In genomic region chr7:141468522-141469211, GRCm38 (mm10) we compare ENCODE assay signal across 7 mouse cellular contexts. TPM values are rescaled to one million over a fixed set of nuclear protein-coding genes. Genes with fewer than 3 reads are reported as not detected.
DNase-seq lines count a peak whose midpoint lies in the region; ATAC-seq and TF ChIP-seq lines count a peak whose summit lies in the region.

No protein-coding gene starts in this region.

- H3K4me2 ChIP-seq in CH12.LX (ENCODE audit: insufficient read depth, low read depth, poor library complexity, severe bottlenecking): peak overlapping the region; percentile 97
- peak overlapping the region; percentile 75 for H3K4me2 ChIP-seq in neural tube, embryonic 13.5 days

- TF ChIP-seq EP300 in CH12.LX (IDR thresholded peaks at IDR 0.05; ENCODE audit: low read length): no peak

- peak; percentile 11; the same call in 1 of the 2 replicates for TF ChIP-seq RAD21 in CH12.LX (IDR thresholded peaks at IDR 0.05; ENCODE audit: low read depth, low read length)

- WGBS in kidney, adult 2 months: 4% methylated on average over 8 of the region's 8 CpGs
- 4% methylated on average over 8 of the region's 8 CpGs for whole genome bisulfite sequencing in lung, adult 2 months
- 14% methylated on average over 8 of the region's 8 CpGs for WGBS in neural tube, embryonic 13.5 days

- peak; percentile 90 for DNase-seq in CH12.LX (ENCODE audit: extremely low read depth)
- no peak for DNase-seq in Patski (ENCODE audit: low read depth, low spot score)
- peak; percentile 86 for DNase-seq in embryo, embryonic 10 days (ENCODE audit: low spot score)
- peak; percentile 82 for DNase-seq in heart, adult 8-10 months (ENCODE audit: low spot score)
- DNase-seq in kidney, adult 2 months: peak; percentile 82
- DNase-seq in lung, adult 2 months: peak; percentile 62

- dilution Hi-C loops in CH12.LX (cut with MboI; ENCODE audit: extremely low pct_ligation_motif_present, extremely low pct_unique_long_range_greater_than_20kb, low sequenced_read_pairs): no loop called here

- peaks cover 28 to 56% of the 10 kb centered on the region in 2 experiments for H3K4me1 ChIP-seq in CH12.LX (ENCODE audit: control insufficient read depth in 1 of 2, insufficient read depth in 2 of 2)
- H3K4me1 ChIP-seq in kidney, adult 2 months (ENCODE audit: control insufficient read depth, insufficient read depth, low read length): peaks cover 31% of the 10 kb centered on the region
- peaks cover 29% of the 10 kb centered on the region for H3K4me1 ChIP-seq in lung, adult 2 months (ENCODE audit: control insufficient read depth, insufficient read depth, low read length)
- H3K4me1 ChIP-seq in neural tube, embryonic 13.5 days (replicated peaks): peaks cover 60% of the 10 kb centered on the region

- ATAC-seq in Patski: peak; percentile 61
- ATAC-seq in neural tube, embryonic 13.5 days (ENCODE audit: low read depth): peak; percentile 87

- H3K27me3 ChIP-seq in CH12.LX (replicated peaks) (no peaks in the 10 kb centered on the region), Patski (no peaks in the 10 kb centered on the region)
- H3K27me3 ChIP-seq in kidney, adult 2 months (replicated peaks; ENCODE audit: control insufficient read depth, insufficient read depth, low read length): no peaks in the 10 kb centered on the region
- peaks cover 34% of the 10 kb centered on the region for H3K27me3 ChIP-seq in neural tube, embryonic 13.5 days

- TF ChIP-seq POLR2A in CH12.LX (IDR thresholded peaks at IDR 0.05; ENCODE audit: low read depth, low read length): peak; percentile 49
- no peak for TF ChIP-seq POLR2A in kidney, adult 2 months (IDR thresholded peaks at IDR 0.05; ENCODE audit: low read depth, low read length)
- TF ChIP-seq POLR2A in lung, adult 2 months (IDR thresholded peaks at IDR 0.05; ENCODE audit: borderline replicate concordance, extremely low read depth, low read depth, low read length): peak; percentile 82; the same call in 1 of the 2 replicates

- peak overlapping the region; percentile 62 for H3K9ac ChIP-seq in CH12.LX (ENCODE audit: insufficient read depth, low read depth)
- peak overlapping the region; percentile 81 for H3K9ac ChIP-seq in neural tube, embryonic 13.5 days

- H3K9me3 ChIP-seq in CH12.LX (replicated peaks; ENCODE audit: low read length): no peaks in the 10 kb centered on the region
- H3K9me3 ChIP-seq in neural tube, embryonic 13.5 days: no peaks in the 10 kb centered on the region

- peaks cover 27 to 45% of the 10 kb centered on the region in 2 experiments for H3K36me3 ChIP-seq in CH12.LX (replicated peaks in 1 of 2; ENCODE audit: control insufficient read depth in 1 of 2, insufficient read depth in 1 of 2, low read length in 1 of 2)
- no peaks in the 10 kb centered on the region for H3K36me3 ChIP-seq in kidney, adult 2 months (ENCODE audit: control insufficient read depth, insufficient read depth, low read length)
- peaks cover 34% of the 10 kb centered on the region for H3K36me3 ChIP-seq in neural tube, embryonic 13.5 days

- in situ Hi-C loops in CH12.LX (cut with MboI; ENCODE audit: low pct_ligation_motif_present, low pct_unique_long_range_greater_than_20kb, low sequenced_read_pairs) (no loop called here), Patski (cut with MboI; ENCODE audit: low pct_unique_long_range_greater_than_20kb) (loop anchor here (25.0 kb wide), 1 partner anchor 919 kb away; the partner anchor contains the start of genes Ctsd and Gm49369)

- TF ChIP-seq CTCF in CH12.LX (conservative IDR thresholded peaks at IDR 0.05 in 1 of 2, IDR thresholded peaks at IDR 0.05 in 1 of 2; ENCODE audit: low read depth in 2 of 2, low read length in 2 of 2): peak in 1 of 2 experiments; percentile 68; a peak in 2 of 4 replicates
- TF ChIP-seq CTCF in Patski (IDR thresholded peaks at IDR 0.05): no peak
- TF ChIP-seq CTCF in kidney, adult 2 months (conservative IDR thresholded peaks at IDR 0.05; ENCODE audit: insufficient read depth, insufficient read length, low read depth, low read length): peak; percentile 44; the same call in 1 of the 2 replicates
- peak; percentile 41; the same call in 1 of the 2 replicates for TF ChIP-seq CTCF in lung, adult 2 months (IDR thresholded peaks at IDR 0.05; ENCODE audit: insufficient read depth, low read length)

- peaks cover 10% of the 10 kb centered on the region for H3K79me2 ChIP-seq in CH12.LX (replicated peaks; ENCODE audit: control insufficient read depth, extremely low read depth, insufficient read depth, poor library complexity, severe bottlenecking)

- H3K4me3 ChIP-seq in CH12.LX (replicated peaks in 1 of 3; ENCODE audit: low read depth in 2 of 3, low read length in 2 of 3, poor library complexity in 1 of 3): peak overlapping the region; percentile 29 to 79 (median 67)
- H3K4me3 ChIP-seq in kidney, adult 2 months (ENCODE audit: insufficient read depth, low read depth, low read length): peak overlapping the region; percentile 99
- H3K4me3 ChIP-seq in lung, adult 2 months (replicated peaks; ENCODE audit: extremely low read depth, low read depth, low read length): peak overlapping the region; percentile 91
- peak overlapping the region; percentile 61 for H3K4me3 ChIP-seq in neural tube, embryonic 13.5 days

- H3K27ac ChIP-seq in CH12.LX (ENCODE audit: insufficient read depth, low read depth): peak overlapping the region; percentile 48
- peak overlapping the region; percentile 98 for H3K27ac ChIP-seq in kidney, adult 2 months (ENCODE audit: insufficient read depth, low read depth, low read length)
- H3K27ac ChIP-seq in neural tube, embryonic 13.5 days (replicated peaks): peak overlapping the region; percentile 94

- POLR2A ChIA-PET in Patski (lab: Charles Lee): interaction anchor here (0.7 to 5.2 kb wide), 9 partner anchors 10 to 252 kb away, joined by 3 to 64 read pairs (median 3); partner anchors contain the start of genes Pnpla2 and Rplp2

- CTCF ChIA-PET in Patski (lab: Charles Lee): interaction anchor here (0.7 to 3.7 kb wide), 9 partner anchors 9 to 202 kb away, joined by 3 to 16 read pairs (median 4); no protein-coding TSS in a partner anchor

TF ChIP-seq in CH12.LX, 34 proteins besides CTCF, POLR2A, EP300 and RAD21 (continues in another document):
- TF ChIP-seq NRF1 (IDR thresholded peaks at IDR 0.05; ENCODE audit: low read depth, low read length): 0 out of 2 replicates have a peak, but pooled peaks have one; percentile 10
- 0 out of 2 replicates have a peak, but pooled peaks have one; percentile 17 for TF ChIP-seq TBP (conservative IDR thresholded peaks at IDR 0.05; ENCODE audit: low read depth, low read length)
- peak; percentile 67; the same call in 1 of the 2 replicates for TF ChIP-seq MXI1 (IDR thresholded peaks at IDR 0.05; ENCODE audit: low read depth, low read length)
- TF ChIP-seq MAFK (IDR thresholded peaks at IDR 0.05; ENCODE audit: insufficient replicate concordance, low read length): no peak
- TF ChIP-seq ETS1 (conservative IDR thresholded peaks at IDR 0.05; ENCODE audit: low read depth, low read length): no peak
- no peak for TF ChIP-seq JUN (IDR thresholded peaks at IDR 0.05; ENCODE audit: insufficient read depth, low read depth, low read length)
- TF ChIP-seq MAZ (IDR thresholded peaks at IDR 0.05; ENCODE audit: low read depth, low read length): peak; percentile 39; the same call in 1 of the 2 replicates
- no peak for TF ChIP-seq CHD1 (IDR thresholded peaks at IDR 0.05; ENCODE audit: low read depth, low read length)
- TF ChIP-seq IRF4 (IDR thresholded peaks at IDR 0.05; ENCODE audit: low read depth, low read length): 0 out of 2 replicates have a peak, but pooled peaks have one; percentile 28
- no peak for TF ChIP-seq UBTF (IDR thresholded peaks at IDR 0.05; ENCODE audit: low read depth, low read length)

RNA-seq across cellular contexts. Expression of gene Cd151, which starts 1.5 kb away (rescaled TPM):
- total RNA-seq in CH12.LX (2012; rRNA removed) (14.9 and 15.0 TPM in 2 replicates), CH12.LX (2014; rRNA removed) (10.1 and 10.6 TPM in 2 replicates)
- polyA plus RNA-seq in CH12.LX (2012; ENCODE audit: insufficient read length, low read depth) (13.5 and 21.1 TPM in 2 replicates), Patski (2021) (551 TPM)
- total RNA-seq in heart, adult 8-10 months (2022): 100 to 1,000 TPM; 331 to 351 (median 345) TPM
- 274 and 343 TPM in 2 replicates for polyA plus RNA-seq in kidney, adult 2 months (2012; rRNA removed)
- 537 and 555 TPM in 2 replicates for polyA plus RNA-seq in lung, adult 2 months (2012; rRNA removed)
- 19.1 and 22.7 TPM in 2 replicates for polyA plus RNA-seq in neural tube, embryonic 13.5 days (2015; fragmentation: Nextera tagmentation; extraction: Ambion mirVana)

RNA-seq across cellular contexts. Expression of gene Polr2l, which starts 6.3 kb away (rescaled TPM):
- total RNA-seq in CH12.LX (2012; rRNA removed) (82.3 and 109 TPM in 2 replicates), CH12.LX (2014; rRNA removed) (35.7 and 37.1 TPM in 2 replicates)
- polyA plus RNA-seq in CH12.LX (2012; ENCODE audit: insufficient read length, low read depth) (57.5 and 64.8 TPM in 2 replicates), Patski (2021) (55.2 TPM)
- 10 to 100 TPM; 75.5 to 93.4 (median 84.3) TPM for total RNA-seq in heart, adult 8-10 months (2022)
- polyA plus RNA-seq in kidney, adult 2 months (2012; rRNA removed): 67.3 and 70.9 TPM in 2 replicates
- polyA plus RNA-seq in lung, adult 2 months (2012; rRNA removed): 29.0 and 30.9 TPM in 2 replicates
- 79.3 and 85.0 TPM in 2 replicates for polyA plus RNA-seq in neural tube, embryonic 13.5 days (2015; fragmentation: Nextera tagmentation; extraction: Ambion mirVana)

RNA-seq across cellular contexts. Expression of gene Tspan4, which starts 6.4 kb away (rescaled TPM):
- total RNA-seq in CH12.LX (2012; rRNA removed) (28.9 and 30.0 TPM in 2 replicates), CH12.LX (2014; rRNA removed) (23.8 and 28.4 TPM in 2 replicates)
- polyA plus RNA-seq in CH12.LX (2012; ENCODE audit: insufficient read length, low read depth) (20.3 and 21.2 TPM in 2 replicates), Patski (2021) (479 TPM)
- total RNA-seq in heart, adult 8-10 months (2022): 10 to 100 TPM; 25.8 to 45.3 (median 42.8) TPM
- 143 and 162 TPM in 2 replicates for polyA plus RNA-seq in kidney, adult 2 months (2012; rRNA removed)
- 91.1 and 150 TPM in 2 replicates for polyA plus RNA-seq in lung, adult 2 months (2012; rRNA removed)
- 54.3 and 57.1 TPM in 2 replicates for polyA plus RNA-seq in neural tube, embryonic 13.5 days (2015; fragmentation: Nextera tagmentation; extraction: Ambion mirVana)

RNA-seq across cellular contexts. Expression of gene Cracr2b, which starts 7.8 kb away (rescaled TPM):
- total RNA-seq in CH12.LX (2012; rRNA removed) (not detected in 2 replicates), CH12.LX (2014; rRNA removed) (not detected in 2 replicates)
- polyA plus RNA-seq in CH12.LX (2012; ENCODE audit: insufficient read length, low read depth) (not detected in 2 replicates), Patski (2021) (9.9 TPM)
- 10 to 100 TPM; 17.7 to 24.2 (median 19.1) TPM for total RNA-seq in heart, adult 8-10 months (2022)
- polyA plus RNA-seq in kidney, adult 2 months (2012; rRNA removed): 15.3 and 22.2 TPM in 2 replicates
- 177 and 239 TPM in 2 replicates for polyA plus RNA-seq in lung, adult 2 months (2012; rRNA removed)
- 5.3 and 9.8 TPM in 2 replicates for polyA plus RNA-seq in neural tube, embryonic 13.5 days (2015; fragmentation: Nextera tagmentation; extraction: Ambion mirVana)

RNA-seq across cellular contexts. Expression of gene Pnpla2, which starts 13.7 kb away (rescaled TPM):
- total RNA-seq in CH12.LX (2012; rRNA removed): 8.9 and 11.7 TPM in 2 replicates
- 1.5 and 2.8 TPM in 2 replicates for total RNA-seq in CH12.LX (2014; rRNA removed)
- polyA plus RNA-seq in CH12.LX (2012; ENCODE audit: insufficient read length, low read depth): 25.3 and 29.6 TPM in 2 replicates
- 90.7 TPM for polyA plus RNA-seq in Patski (2021)
- total RNA-seq in heart, adult 8-10 months (2022): 100 to 1,000 TPM; 419 to 549 (median 431) TPM
- 350 and 353 TPM in 2 replicates for polyA plus RNA-seq in kidney, adult 2 months (2012; rRNA removed)
- polyA plus RNA-seq in lung, adult 2 months (2012; rRNA removed): 289 and 356 TPM in 2 replicates
- polyA plus RNA-seq in neural tube, embryonic 13.5 days (2015; fragmentation: Nextera tagmentation; extraction: Ambion mirVana): 17.1 and 17.6 TPM in 2 replicates

Comparison
In these comparisons a context has a peak if more than half of its experiments do, and no peak if none do; other contexts are left out.
1. H3K27ac ChIP-seq: peak in every context shown above with its lines; median percentile 98 in kidney, adult 2 months; 94 in neural tube, embryonic 13.5 days; 48 in CH12.LX.
2. RNA of gene Cd151, which starts 1.5 kb away (polyA plus RNA-seq): 537 to 555 TPM in lung, adult 2 months, 551 TPM in Patski (single experiment) and 274 to 343 TPM in kidney, adult 2 months; 19.1 to 22.7 TPM in neural tube, embryonic 13.5 days and 13.5 to 21.1 TPM in CH12.LX; every median in the first group is over 10 times any median in the second.
3. Peak in every context shown above with its lines, with median percentiles within 50 percentile points of each other: H3K4me3 ChIP-seq.